Mouse (Mus musculus): ENCODE data around the gene Hip1r. TPM values are rescaled to one million over a fixed set of nuclear protein-coding genes. Genes with fewer than 3 reads are reported as not detected.

Gene Hip1r
- polyA plus RNA-seq, 1 experiment = 53.6 TPM

GRCm38 (mm10) chr5:123964208-123964607 lies 9.2 kb upstream of the Hip1r start:
- 87% methylated on average over 4 of the region's 4 CpGs for WGBS
- Histone ChIP-seq H3K27ac (ENCODE audit: control insufficient read depth, insufficient read depth, low read depth, low read length, poor library complexity) (no peak overlapping the region), H3K4me3 (replicated peaks; ENCODE audit: control insufficient read depth, low read depth, low read length) (no peak overlapping the region), H3K4me1 (ENCODE audit: control insufficient read depth, insufficient read depth, low read length) (no peaks in the 10 kb centered on the region; the same call in 1 of the 2 replicates)
- TF ChIP-seq POLR2A (IDR thresholded peaks at IDR 0.05; ENCODE audit: borderline replicate concordance, control insufficient read depth, low read depth, low read length) (no peak), CTCF (IDR thresholded peaks at IDR 0.05; ENCODE audit: control insufficient read depth, insufficient read depth, low read length) (no peak)

GRCm38 (mm10) chr5:123966759-123967158 lies 6.7 kb upstream of the Hip1r start:
- TF ChIP-seq CTCF (IDR thresholded peaks at IDR 0.05; ENCODE audit: control insufficient read depth, insufficient read depth, low read length) (no peak), POLR2A (IDR thresholded peaks at IDR 0.05; ENCODE audit: borderline replicate concordance, control insufficient read depth, low read depth, low read length) (no peak)
- H3K27ac ChIP-seq (ENCODE audit: control insufficient read depth, insufficient read depth, low read depth, low read length, poor library complexity) = no peak overlapping the region

GRCm38 (mm10) chr5:123968468-123968867 lies 5.0 kb upstream of the Hip1r start:
- H3K27ac ChIP-seq (ENCODE audit: control insufficient read depth, insufficient read depth, low read depth, low read length, poor library complexity) = no peak overlapping the region
- no peak overlapping the region for H3K4me3 ChIP-seq (replicated peaks; ENCODE audit: control insufficient read depth, low read depth, low read length)
- peaks cover 4% of the 10 kb centered on the region for H3K4me1 ChIP-seq (ENCODE audit: control insufficient read depth, insufficient read depth, low read length)
- 82% methylated on average over 5 of the region's 5 CpGs for WGBS
- TF ChIP-seq CTCF (IDR thresholded peaks at IDR 0.05; ENCODE audit: control insufficient read depth, insufficient read depth, low read length) (no peak), POLR2A (IDR thresholded peaks at IDR 0.05; ENCODE audit: borderline replicate concordance, control insufficient read depth, low read depth, low read length) (no peak)

More at GRCm38 (mm10) chr5:123966759-123967158, 6.7 kb upstream of the Hip1r start:
- WGBS = 85% methylated on average over 2 of the region's 2 CpGs
- H3K4me1 ChIP-seq (ENCODE audit: control insufficient read depth, insufficient read depth, low read length) = peaks cover 2% of the 10 kb centered on the region
- no peak overlapping the region for H3K4me3 ChIP-seq (replicated peaks; ENCODE audit: control insufficient read depth, low read depth, low read length)

- WGBS = 79% methylated on average over 8 of the region's 8 CpGs
- H3K4me1 ChIP-seq (ENCODE audit: control insufficient read depth, insufficient read depth, low read length) = peaks cover 4% of the 10 kb centered on the region
- TF ChIP-seq CTCF (IDR thresholded peaks at IDR 0.05; ENCODE audit: control insufficient read depth, insufficient read depth, low read length) (no peak), POLR2A (IDR thresholded peaks at IDR 0.05; ENCODE audit: borderline replicate concordance, control insufficient read depth, low read depth, low read length) (no peak)
- no peak overlapping the region for H3K27ac ChIP-seq (ENCODE audit: control insufficient read depth, insufficient read depth, low read depth, low read length, poor library complexity)
- no peak overlapping the region for H3K4me3 ChIP-seq (replicated peaks; ENCODE audit: control insufficient read depth, low read depth, low read length)
Observed at GRCm38 (mm10) chr5:123969216-123969615, 4.2 kb upstream of the Hip1r start.

GRCm38 (mm10) chr5:123970576-123970975 lies 2.9 kb upstream of the Hip1r start:
- H3K4me3 ChIP-seq (replicated peaks; ENCODE audit: control insufficient read depth, low read depth, low read length) = no peak overlapping the region
- WGBS = 70% methylated on average over 4 of the region's 4 CpGs
- H3K4me1 ChIP-seq (ENCODE audit: control insufficient read depth, insufficient read depth, low read length) = peaks cover 4% of the 10 kb centered on the region
- TF ChIP-seq CTCF (IDR thresholded peaks at IDR 0.05; ENCODE audit: control insufficient read depth, insufficient read depth, low read length) (no peak), POLR2A (IDR thresholded peaks at IDR 0.05; ENCODE audit: borderline replicate concordance, control insufficient read depth, low read depth, low read length) (no peak)
- H3K27ac ChIP-seq (ENCODE audit: control insufficient read depth, insufficient read depth, low read depth, low read length, poor library complexity) = no peak overlapping the region; the same call in 1 of the 2 replicates

GRCm38 (mm10) chr5:123972453-123972852 lies 975 bp upstream of the Hip1r start:
- Histone ChIP-seq H3K27ac (ENCODE audit: control insufficient read depth, insufficient read depth, low read depth, low read length, poor library complexity) (no peak overlapping the region), H3K4me3 (replicated peaks; ENCODE audit: control insufficient read depth, low read depth, low read length) (no peak overlapping the region)

GRCm38 (mm10) chr5:123974179-123974485 lies 704 bp downstream of the Hip1r start:
- Histone ChIP-seq H3K4me3 (replicated peaks; ENCODE audit: control insufficient read depth, low read depth, low read length) (peak overlapping the region; percentile 84), H3K27ac (ENCODE audit: control insufficient read depth, insufficient read depth, low read depth, low read length, poor library complexity) (peak overlapping the region; percentile 97), H3K4me1 (ENCODE audit: control insufficient read depth, insufficient read depth, low read length) (peaks cover 8% of the 10 kb centered on the region)
- WGBS = 0% methylated on average over 14 of the region's 14 CpGs
- TF ChIP-seq CTCF (IDR thresholded peaks at IDR 0.05; ENCODE audit: control insufficient read depth, insufficient read depth, low read length) = no peak

More at GRCm38 (mm10) chr5:123972453-123972852, 975 bp upstream of the Hip1r start:
- TF ChIP-seq POLR2A (IDR thresholded peaks at IDR 0.05; ENCODE audit: borderline replicate concordance, control insufficient read depth, low read depth, low read length) (no peak), CTCF (IDR thresholded peaks at IDR 0.05; ENCODE audit: control insufficient read depth, insufficient read depth, low read length) (no peak)
- WGBS = 63% methylated on average over 6 of the region's 6 CpGs
- peaks cover 7% of the 10 kb centered on the region for H3K4me1 ChIP-seq (ENCODE audit: control insufficient read depth, insufficient read depth, low read length)

- 6% methylated on average over 11 of the region's 11 CpGs for WGBS
- peaks cover 9% of the 10 kb centered on the region for H3K4me1 ChIP-seq (ENCODE audit: control insufficient read depth, insufficient read depth, low read length)
- no peak for TF ChIP-seq POLR2A (IDR thresholded peaks at IDR 0.05; ENCODE audit: borderline replicate concordance, control insufficient read depth, low read depth, low read length)
- TF ChIP-seq CTCF (IDR thresholded peaks at IDR 0.05; ENCODE audit: control insufficient read depth, insufficient read depth, low read length) = no peak
- H3K4me3 ChIP-seq (replicated peaks; ENCODE audit: control insufficient read depth, low read depth, low read length) = peak overlapping the region; percentile 73
- peak overlapping the region; percentile 90 for H3K27ac ChIP-seq (ENCODE audit: control insufficient read depth, insufficient read depth, low read depth, low read length, poor library complexity)
Observed at GRCm38 (mm10) chr5:123974616-123975111, 1.2 kb downstream of the Hip1r start.

GRCm38 (mm10) chr5:123975668-123976180 lies 2.3 kb downstream of the Hip1r start:
- Histone ChIP-seq H3K27ac (ENCODE audit: control insufficient read depth, insufficient read depth, low read depth, low read length, poor library complexity) (peak overlapping the region; percentile 71), H3K4me3 (replicated peaks; ENCODE audit: control insufficient read depth, low read depth, low read length) (peak overlapping the region; percentile 35), H3K4me1 (ENCODE audit: control insufficient read depth, insufficient read depth, low read length) (peaks cover 14% of the 10 kb centered on the region)
- WGBS = 26% methylated on average over 6 of the region's 6 CpGs
- no peak for TF ChIP-seq CTCF (IDR thresholded peaks at IDR 0.05; ENCODE audit: control insufficient read depth, insufficient read depth, low read length)
- no peak for TF ChIP-seq POLR2A (IDR thresholded peaks at IDR 0.05; ENCODE audit: borderline replicate concordance, control insufficient read depth, low read depth, low read length)

Data from bone marrow, adult 2 months (tissue).